Mouse (Mus musculus) lung, adult 2 months (tissue): Measurements from ENCODE around the gene Rnf151.

Experiments used
- CTCF ChIP-seq: fragments of 200-500 bp; IDR thresholded peaks from 2 replicates; pipeline ENCODE4 v1.5.1; 2011; ENCODE audit warnings: mild to moderate bottlenecking, low read length, control low read depth; ENCODE audit not compliant: insufficient read depth
- POLR2A ChIP-seq: fragments of 200-500 bp; IDR thresholded peaks from 2 replicates; pipeline ENCODE4 v1.6.1; 2011; ENCODE audit warnings: low read depth, mild to moderate bottlenecking, control low read depth, low read length, borderline replicate concordance; ENCODE audit errors: extremely low read depth

DNA sequence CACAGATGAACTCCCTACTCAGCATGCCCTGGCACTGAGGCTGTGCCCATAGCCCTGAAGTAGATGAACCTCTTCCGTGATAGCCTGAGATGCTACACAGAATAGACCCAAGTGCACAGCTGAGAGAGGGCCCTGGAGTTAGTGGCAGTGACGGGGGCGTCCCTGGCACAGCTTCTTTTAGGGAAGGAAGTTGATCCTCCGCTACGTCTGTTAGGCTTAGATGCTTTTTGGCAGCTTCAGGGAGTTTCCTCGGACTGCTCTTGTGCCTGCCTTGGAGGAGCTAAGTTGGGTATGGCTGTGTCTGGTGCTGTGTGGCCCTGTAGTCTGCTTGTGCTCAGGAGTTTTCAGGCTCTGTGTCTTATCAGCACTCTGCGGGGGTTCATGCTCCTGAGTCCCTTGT, 43.6 kb downstream of the Rnf151 start:
- no peak for TF ChIP-seq CTCF
- TF ChIP-seq POLR2A: no peak
